Mouse (Mus musculus) lung, postnatal 14 days (tissue): ENCODE data around the gene Hilpda.
A peak's percentile ranks its signal among the peaks of the same experiment; 100 is the strongest.

Experiments
- DNase-seq: peaks from one replicate; pipeline ENCODE4 v3.0.0; 2021

Gene Hilpda

GRCm38 (mm10) chr6:29272312-29273072 lies at the start of gene Hilpda:
TSS of gene Hilpda (plus strand) at chr6:29272488.
- peak; percentile 93 for DNase-seq

GRCm38 (mm10) chr6:29229265-29229913 lies 42.9 kb upstream of the Hilpda start:
- no peak for DNase-seq

GRCm38 (mm10) chr6:29230386-29230785 lies 41.9 kb upstream of the Hilpda start:
- no peak for DNase-seq

GRCm38 (mm10) chr6:29231799-29232198 lies 40.5 kb upstream of the Hilpda start:
- DNase-seq: no peak

GRCm38 (mm10) chr6:29232321-29232720 lies 40.0 kb upstream of the Hilpda start:
- DNase-seq: no peak

- DNase-seq: no peak
Observed at GRCm38 (mm10) chr6:29233710-29234109, 38.6 kb upstream of the Hilpda start.

- DNase-seq: peak; percentile 34
Observed at GRCm38 (mm10) chr6:29234272-29234671, 38.0 kb upstream of the Hilpda start.

GRCm38 (mm10) chr6:29240806-29241205 lies 31.5 kb upstream of the Hilpda start:
- peak; percentile 79 for DNase-seq

- no peak for DNase-seq
Observed at GRCm38 (mm10) chr6:29241697-29242096, 30.6 kb upstream of the Hilpda start.

GRCm38 (mm10) chr6:29242265-29242664 lies 30.0 kb upstream of the Hilpda start:
- no peak for DNase-seq

- DNase-seq: no peak
Observed at GRCm38 (mm10) chr6:29245272-29246120, 26.8 kb upstream of the Hilpda start.

GRCm38 (mm10) chr6:29246183-29246582 lies 26.1 kb upstream of the Hilpda start:
- no peak for DNase-seq

GRCm38 (mm10) chr6:29246585-29246984 lies 25.7 kb upstream of the Hilpda start:
- DNase-seq: no peak

- no peak for DNase-seq
Observed at GRCm38 (mm10) chr6:29247072-29247471, 25.2 kb upstream of the Hilpda start.

GRCm38 (mm10) chr6:29259418-29259817 lies 12.9 kb upstream of the Hilpda start:
- DNase-seq: no peak

- no peak for DNase-seq
Observed at GRCm38 (mm10) chr6:29261831-29262230, 10.5 kb upstream of the Hilpda start.

- no peak for DNase-seq
Observed at GRCm38 (mm10) chr6:29263650-29264455, 8.4 kb upstream of the Hilpda start.

GRCm38 (mm10) chr6:29264456-29264781 lies 7.9 kb upstream of the Hilpda start:
- no peak for DNase-seq

GRCm38 (mm10) chr6:29266936-29267335 lies 5.4 kb upstream of the Hilpda start:
- no peak for DNase-seq

GRCm38 (mm10) chr6:29269006-29269668 lies 3.2 kb upstream of the Hilpda start:
- no peak for DNase-seq

GRCm38 (mm10) chr6:29270961-29271360 lies 1.3 kb upstream of the Hilpda start:
- peak; percentile 62 for DNase-seq

GRCm38 (mm10) chr6:29276746-29277145 lies 4.5 kb downstream of the Hilpda start:
- no peak for DNase-seq
